Mouse (Mus musculus) B cell, adult 67 days (primary cell): ENCODE results near the gene Ttk. TPM values are rescaled to one million over a fixed set of nuclear protein-coding genes. Genes with fewer than 3 reads are reported as not detected.

ENCODE experiments used
- total RNA-seq, 2 experiments: library from RNA; stranded (reverse); gene quantifications; 4 replicates each; pipeline ENCODE4 v1.2.4; 2023

Gene Ttk
- total RNA-seq: 1 to 10 TPM; 1.3 to 1.8 TPM

GRCm38 (mm10) chr9:83833811-83834747 is at the start of gene Ttk:
Gene Ttk, plus strand, starts transcription at chr9:83834689.

GRCm38 (mm10) chr9:83805977-83806815 is 28.3 kb upstream of the Ttk start, which contains the start of gene Elovl4:
Gene Elovl4, minus strand, starts transcription at chr9:83806277.

Other genes starting within 250 kb of the Ttk start
- not detected for gene Elovl4, start 28.4 kb upstream of the Ttk start, total RNA-seq
- 10 to 100 TPM; 16.2 to 17.4 TPM for gene Bckdhb, start 90.5 kb downstream of the Ttk start, total RNA-seq